Mouse (Mus musculus) CH12.LX (cell line): Measurements from ENCODE around the gene Tpp2. TPM values are rescaled to one million over a fixed set of nuclear protein-coding genes. Genes with fewer than 3 reads are reported as not detected.

ENCODE experiments used
- DNase-seq: peaks from one replicate; pipeline ENCODE4 v3.0.0-alpha.2; 2013; ENCODE audit errors: extremely low read depth
- H3K27ac ChIP-seq: 2 replicates; pipeline ENCODE4 v1.5.1; 2012; ENCODE audit warnings: low read depth, mild to moderate bottlenecking, control low read depth, moderate library complexity; ENCODE audit not compliant: insufficient read depth
- H3K27me3 ChIP-seq: replicated peaks from 2 replicates; pipeline ENCODE3; 2012; ENCODE audit warnings: inconsistent platforms
- H3K36me3 ChIP-seq, 2 experiments: replicated peaks in 1 of 2; 2 replicates each; pipeline versions ENCODE3 to v1.6.1; 2012; ENCODE audit warnings: inconsistent platforms in 1 of 2, low read length in 1 of 2, mild to moderate bottlenecking in 1 of 2, mixed read lengths in 1 of 2, moderate library complexity in 1 of 2; ENCODE audit not compliant: control insufficient read depth in 1 of 2, insufficient read depth in 1 of 2
- H3K4me1 ChIP-seq, 2 experiments: 2 replicates each; pipeline ENCODE4 v1.6.1; 2012; ENCODE audit warnings: inconsistent platforms in 1 of 2, moderate library complexity in 1 of 2; ENCODE audit not compliant: insufficient read depth in 2 of 2, control insufficient read depth in 1 of 2
- H3K4me2 ChIP-seq: 2 replicates; pipeline ENCODE4 v1.6.1; 2012; ENCODE audit warnings: low read depth, mild to moderate bottlenecking, control low read depth; ENCODE audit not compliant: poor library complexity, insufficient read depth, severe bottlenecking
- H3K4me3 ChIP-seq, 3 experiments: fragments of 150-350 bp in 1 of 3; sonication (generic) in 1 of 3; replicated peaks in 1 of 3; 2 replicates each; pipeline versions ENCODE3 to v1.5.1; 2011 to 2012; ENCODE audit warnings: low read depth in 2 of 3, low read length in 2 of 3, mild to moderate bottlenecking in 2 of 3, moderate library complexity in 2 of 3, control low read depth in 1 of 3, improper control_type of control experiment in 1 of 3, inconsistent platforms in 1 of 3, mixed read lengths in 1 of 3; ENCODE audit not compliant: poor library complexity in 1 of 3
- H3K79me2 ChIP-seq: replicated peaks from 2 replicates; pipeline ENCODE4 v1.6.1; 2012; ENCODE audit warnings: mild to moderate bottlenecking, moderate library complexity; ENCODE audit not compliant: control insufficient read depth, poor library complexity, insufficient read depth, severe bottlenecking; ENCODE audit errors: extremely low read depth
- H3K9ac ChIP-seq: 2 replicates; pipeline ENCODE4 v1.6.1; 2012; ENCODE audit warnings: low read depth, mild to moderate bottlenecking, control low read depth, moderate library complexity; ENCODE audit not compliant: insufficient read depth
- H3K9me3 ChIP-seq: replicated peaks from 2 replicates; pipeline ENCODE3; 2012; ENCODE audit warnings: low read length, inconsistent platforms, mixed read lengths
- ELF1 ChIP-seq: IDR thresholded peaks from 2 replicates; pipeline ENCODE4 v1.6.1; 2014; ENCODE audit warnings: low read depth, mild to moderate bottlenecking, inconsistent platforms, low read length, improper control_type of control experiment
- EP300 ChIP-seq: IDR thresholded peaks from 2 replicates; pipeline ENCODE4 v1.6.1; 2011; ENCODE audit warnings: low read length, improper control_type of control experiment
- HCFC1 ChIP-seq: IDR thresholded peaks from 2 replicates; pipeline ENCODE4 v1.6.1; 2012; ENCODE audit warnings: low read depth, mild to moderate bottlenecking, inconsistent platforms, low read length, improper control_type of control experiment
- IRF4 ChIP-seq: IDR thresholded peaks from 2 replicates; pipeline ENCODE4 v1.6.1; 2014; ENCODE audit warnings: low read depth, mild to moderate bottlenecking, inconsistent platforms, low read length, improper control_type of control experiment
- MAX ChIP-seq: IDR thresholded peaks from 2 replicates; pipeline ENCODE4 v1.6.1; 2011; ENCODE audit warnings: low read length, improper control_type of control experiment
- MXI1 ChIP-seq: IDR thresholded peaks from 2 replicates; pipeline ENCODE4 v1.6.1; 2011; ENCODE audit warnings: mild to moderate bottlenecking, low read depth, low read length, improper control_type of control experiment
- PAX5 ChIP-seq: IDR thresholded peaks from 2 replicates; pipeline ENCODE4 v1.6.1; 2012; ENCODE audit warnings: low read length, inconsistent platforms, mixed read lengths
- POLR2AphosphoS2 ChIP-seq: IDR thresholded peaks from 2 replicates; pipeline ENCODE4 v1.6.1; 2011; ENCODE audit warnings: low read depth, low read length, improper control_type of control experiment
- RAD21 ChIP-seq: IDR thresholded peaks from 2 replicates; pipeline ENCODE4 v1.6.1; 2011; ENCODE audit warnings: low read depth, mild to moderate bottlenecking, low read length, improper control_type of control experiment, moderate library complexity
- RCOR1 ChIP-seq: conservative IDR thresholded peaks from 2 replicates; pipeline ENCODE4 v1.6.1; 2012; ENCODE audit warnings: low read depth, mild to moderate bottlenecking, inconsistent platforms, low read length, improper control_type of control experiment
- SIN3A ChIP-seq: IDR thresholded peaks from 2 replicates; pipeline ENCODE4 v1.6.1; 2012; ENCODE audit warnings: low read length, improper control_type of control experiment, inconsistent platforms
- TBP ChIP-seq: conservative IDR thresholded peaks from 2 replicates; pipeline ENCODE4 v1.6.1; 2011; ENCODE audit warnings: low read depth, low read length, improper control_type of control experiment
- USF2 ChIP-seq: conservative IDR thresholded peaks from 2 replicates; pipeline ENCODE4 v1.6.1; 2011; ENCODE audit warnings: low read depth, low read length, improper control_type of control experiment
- ZKSCAN1 ChIP-seq: IDR thresholded peaks from 2 replicates; pipeline ENCODE4 v1.6.1; 2012; ENCODE audit warnings: low read depth, inconsistent platforms, low read length, improper control_type of control experiment, borderline replicate concordance
- ZMIZ1 ChIP-seq: IDR thresholded peaks from 2 replicates; pipeline ENCODE4 v1.6.1; 2012; ENCODE audit warnings: low read depth, mild to moderate bottlenecking, inconsistent platforms, low read length, improper control_type of control experiment
- ZNF384 ChIP-seq: IDR thresholded peaks from 2 replicates; pipeline ENCODE4 v1.6.1; 2012; ENCODE audit warnings: low read depth, low read length, improper control_type of control experiment, inconsistent platforms
- dilution Hi-C: fragments of 300-500 bp; cut with MboI; formaldehyde crosslinking; loops from 2 replicates; pipeline ENCODE4 v1.14.3; 2020; ENCODE audit warnings: low sequenced_read_pairs; ENCODE audit not compliant: extremely low pct_unique_long_range_greater_than_20kb, extremely low pct_ligation_motif_present
- in situ Hi-C: fragments of 300-500 bp; cut with MboI; formaldehyde crosslinking; loops from 3 replicates; pipeline ENCODE4 v1.14.3; 2019; ENCODE audit warnings: low sequenced_read_pairs, low pct_ligation_motif_present, low pct_unique_long_range_greater_than_20kb, mixed read lengths
- polyA plus RNA-seq: library from polyadenylated mRNA; unstranded; fragments of >175 nt; gene quantifications from 2 replicates; pipeline ENCODE4 v1.2.1, GENCODE M21; 2012; ENCODE audit warnings: low read depth; ENCODE audit not compliant: insufficient read length
- total RNA-seq, 2 experiments: library from RNA; depleted of rRNA; stranded (reverse); fragments of 300-350 nt in 1 of 2; fragments of >200 nt in 1 of 2; gene quantifications; 2 replicates each; pipeline ENCODE4 v1.2.3; 2012 to 2014

Gene Tpp2
- total and polyA plus RNA-seq, 3 experiments: 35.4 to 52.5 (median 50.4) TPM

- H3K27me3 ChIP-seq: no peaks in the 10 kb centered on the region
- H3K4me3 ChIP-seq: no peak overlapping the region
- H3K27ac ChIP-seq: no peak overlapping the region
- H3K79me2 ChIP-seq: peaks cover 60% of the 10 kb centered on the region
- H3K36me3 ChIP-seq: peaks cover 21 to 32% of the 10 kb centered on the region in 2 experiments
- H3K4me1 ChIP-seq: peaks cover 3 to 42% of the 10 kb centered on the region in 2 experiments
- H3K9ac ChIP-seq: no peak overlapping the region
- dilution Hi-C loops: no loop called here
- no peak for DNase-seq
- H3K4me2 ChIP-seq: no peak overlapping the region
- no peaks in the 10 kb centered on the region for H3K9me3 ChIP-seq
- in situ Hi-C loops: no loop called here
- TF ChIP-seq HCFC1: no peak
- TF ChIP-seq TBP: no peak
- no peak for TF ChIP-seq ZMIZ1
- no peak for TF ChIP-seq SIN3A
- no peak for TF ChIP-seq USF2
- TF ChIP-seq MXI1: no peak
- TF ChIP-seq POLR2AphosphoS2: no peak
- no peak for TF ChIP-seq MAX
- no peak for TF ChIP-seq IRF4
- TF ChIP-seq RAD21: no peak
- TF ChIP-seq PAX5: no peak
- no peak for TF ChIP-seq RCOR1
- TF ChIP-seq ELF1: no peak
- TF ChIP-seq ZKSCAN1: no peak
Observed at GRCm38 (mm10) chr1:43939310-43939709, 5.9 kb downstream of the Tpp2 start.

GRCm38 (mm10) chr1:43941476-43942217, 8.2 kb downstream of the Tpp2 start:
- no peak overlapping the region for H3K4me2 ChIP-seq
- dilution Hi-C loops: no loop called here
- in situ Hi-C loops: no loop called here
- H3K27ac ChIP-seq: no peak overlapping the region
- H3K9ac ChIP-seq: no peak overlapping the region
- DNase-seq: no peak
- TF ChIP-seq EP300 (no peak), MXI1 (no peak), ZNF384 (no peak), ELF1 (no peak), USF2 (no peak)
- no peaks in the 10 kb centered on the region for H3K9me3 ChIP-seq
- H3K4me1 ChIP-seq: peaks cover 3 to 26% of the 10 kb centered on the region in 2 experiments
- no peaks in the 10 kb centered on the region for H3K27me3 ChIP-seq
- peaks cover 49% of the 10 kb centered on the region for H3K79me2 ChIP-seq
- peaks cover 27 to 39% of the 10 kb centered on the region in 2 experiments for H3K36me3 ChIP-seq
- no peak overlapping the region for H3K4me3 ChIP-seq
